Mouse (Mus musculus) WW6 (cell line): ENCODE results near the gene Ttc30a2.
"Not testable (repeated sequence)": the region's sequence is repeated elsewhere in the genome, so short reads cannot be mapped to it uniquely, and the experiment has no call there.

Source experiments
- DNase-seq: peaks from one replicate; pipeline ENCODE4 v3.0.0-alpha.2; 2013; ENCODE audit warnings: low read depth, low spot score

Ttc30a2 gene

GRCm38 (mm10) chr2:75981440-75982081, 3.6 kb upstream of the Ttc30a2 start, which contains the start of gene Ttc30a1:
Gene Ttc30a1 (minus strand): TSS chr2:75981967.
- peak; percentile 73 for DNase-seq

GRCm38 (mm10) chr2:75980933-75981439, 3.0 kb upstream of the Ttc30a2 start:
- DNase-seq, result not testable (repeated sequence)

- DNase-seq, result not testable (repeated sequence)
These were observed 1.9 kb downstream of the Ttc30a2 start for GRCm38 (mm10) chr2:75976070-75976469.

- DNase-seq, result no peak
These were observed 3.8 kb downstream of the Ttc30a2 start for GRCm38 (mm10) chr2:75974131-75974530.

GRCm38 (mm10) chr2:75964972-75965371, 13.0 kb downstream of the Ttc30a2 start:
- DNase-seq, result no peak

- DNase-seq, result no peak
These were observed 13.5 kb downstream of the Ttc30a2 start for GRCm38 (mm10) chr2:75964512-75964911.

DNA sequence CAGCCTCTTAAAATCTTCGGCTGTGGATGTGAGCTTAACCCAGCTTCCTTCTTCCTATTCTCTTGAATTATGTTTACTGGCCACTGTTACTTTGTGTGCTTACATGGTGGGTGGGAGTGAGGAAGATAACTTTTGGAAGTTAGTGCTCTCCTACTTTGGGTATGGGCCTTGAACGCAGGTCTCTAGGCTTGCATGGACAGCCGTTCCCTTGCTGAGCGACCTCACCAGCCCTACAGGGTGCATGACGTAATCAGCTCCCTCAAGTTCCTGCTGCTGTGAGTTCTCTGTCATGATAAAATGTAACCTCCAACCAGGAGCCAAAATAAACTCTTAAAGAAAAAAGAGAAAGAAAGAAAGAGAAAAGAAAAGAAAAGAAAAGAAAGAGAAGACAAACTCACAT, 13.9 kb downstream of the Ttc30a2 start:
- DNase-seq, result no peak

GRCm38 (mm10) chr2:75963211-75963840, 14.6 kb downstream of the Ttc30a2 start:
- no peak for DNase-seq

GRCm38 (mm10) chr2:75960366-75961330, 17.3 kb downstream of the Ttc30a2 start:
- DNase-seq, result peak; percentile 56

DNA sequence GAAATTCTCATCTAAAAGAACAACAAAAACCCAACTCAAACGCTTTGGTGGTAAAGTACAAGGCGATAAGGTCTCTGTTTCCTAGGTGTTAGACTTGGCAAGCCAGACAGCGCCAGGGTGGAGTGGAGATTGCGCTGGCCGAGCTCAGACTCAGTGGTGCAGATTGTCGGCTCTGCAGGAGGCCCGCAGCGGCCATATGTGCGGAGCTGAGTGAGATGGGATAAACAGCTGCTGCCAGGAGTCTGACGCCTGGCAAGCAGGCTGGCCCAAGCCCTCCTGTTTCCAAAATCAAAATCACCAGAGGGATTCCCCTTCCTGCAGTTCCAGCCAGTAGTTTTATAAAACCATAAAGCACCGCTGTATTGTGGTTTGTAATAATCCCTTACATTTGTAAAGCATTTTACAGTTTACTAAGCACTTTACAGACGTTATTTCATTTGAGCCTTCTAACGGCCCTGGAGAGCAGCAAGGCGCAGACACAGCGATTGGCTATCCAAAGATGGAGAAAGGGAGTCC, 18.1 kb downstream of the Ttc30a2 start:
- no peak for DNase-seq

DNA sequence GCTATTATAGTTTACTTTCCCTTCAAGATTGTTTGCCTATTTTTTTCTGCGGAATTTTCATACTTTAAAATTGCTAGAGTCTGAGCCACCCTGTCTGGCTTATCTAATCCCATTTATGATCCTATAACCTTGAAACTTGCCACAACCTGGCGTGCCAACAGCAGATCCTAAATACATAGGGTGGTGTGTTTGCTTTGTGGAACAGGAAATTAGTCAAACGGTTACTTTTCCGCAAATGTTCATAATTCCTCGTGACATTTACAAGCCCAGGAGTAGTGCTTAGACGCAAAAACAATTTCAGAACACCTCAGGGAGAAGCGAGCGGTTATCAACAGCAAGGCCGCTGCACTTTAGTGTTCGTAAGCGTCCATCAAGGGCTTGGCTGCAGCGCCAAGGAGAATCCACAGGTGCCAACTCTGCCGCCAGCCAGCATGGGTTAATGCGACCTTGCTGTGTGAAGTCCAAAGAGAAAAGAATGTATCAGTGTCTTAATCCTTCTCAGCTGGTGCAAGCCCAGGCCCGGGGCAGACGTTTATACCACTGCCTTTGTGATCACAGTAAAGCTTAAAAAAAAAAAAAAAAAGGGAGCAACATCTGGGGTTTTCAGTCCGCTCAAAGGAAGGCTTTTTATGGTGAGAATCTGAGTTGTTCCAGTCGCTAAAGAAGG, 18.7 kb downstream of the Ttc30a2 start:
- no peak for DNase-seq

- DNase-seq, result no peak
These were observed 22.3 kb downstream of the Ttc30a2 start for GRCm38 (mm10) chr2:75955709-75956108.

GRCm38 (mm10) chr2:75953320-75953719, 24.6 kb downstream of the Ttc30a2 start:
- no peak for DNase-seq

- DNase-seq, result no peak
These were observed 27.3 kb downstream of the Ttc30a2 start for GRCm38 (mm10) chr2:75950685-75951084.

DNA sequence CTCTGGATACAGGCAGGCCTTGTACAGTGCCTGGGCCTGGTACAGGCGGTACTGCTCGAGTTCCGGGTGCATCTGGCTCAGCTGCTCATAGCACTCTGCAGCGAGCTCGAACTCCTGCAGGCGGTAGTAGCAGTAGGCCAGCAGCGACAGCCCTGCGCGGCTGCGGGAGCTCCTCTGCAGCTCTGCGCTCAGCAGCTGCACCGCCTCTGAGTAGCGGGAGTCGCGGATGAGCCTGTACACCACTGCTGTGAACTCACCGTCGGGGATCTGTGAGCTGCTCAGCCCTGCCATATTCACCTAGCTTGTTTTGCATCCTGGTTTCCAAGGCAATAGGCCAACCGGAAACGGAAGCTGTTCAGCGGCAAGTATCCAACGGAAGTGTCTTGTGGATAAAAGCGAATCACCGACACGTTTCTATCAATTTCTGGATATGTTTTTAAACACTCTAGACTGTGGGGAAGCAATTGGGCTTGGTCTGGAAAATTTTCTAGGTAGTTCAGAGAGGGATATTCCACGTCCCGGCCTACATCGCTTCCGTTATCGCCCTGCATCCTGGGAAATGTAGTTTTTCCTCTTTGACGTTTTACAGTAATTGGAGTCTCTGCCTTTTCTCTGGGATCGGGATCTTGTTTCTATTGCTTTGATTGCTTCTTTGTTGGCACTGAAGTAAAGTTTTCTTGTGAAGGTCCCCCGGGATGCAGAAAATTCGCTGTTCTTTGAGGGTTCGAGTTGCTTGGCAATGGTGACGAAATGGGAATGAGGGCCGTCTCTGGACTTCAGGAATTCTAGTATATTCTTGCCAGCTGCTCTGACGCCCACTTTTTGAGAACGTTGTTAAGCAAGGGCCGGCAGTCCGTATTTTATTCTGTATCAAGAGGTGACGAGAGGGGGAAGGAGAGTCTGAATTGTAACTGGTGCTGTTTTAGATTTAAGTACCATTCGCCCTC, 39.6 kb downstream of the Ttc30a2 start, which contains the start of gene Ttc30b:
Ttc30b (minus strand) TSS at position 469 of the 947 bp plus-strand sequence.
- no peak for DNase-seq

DNA sequence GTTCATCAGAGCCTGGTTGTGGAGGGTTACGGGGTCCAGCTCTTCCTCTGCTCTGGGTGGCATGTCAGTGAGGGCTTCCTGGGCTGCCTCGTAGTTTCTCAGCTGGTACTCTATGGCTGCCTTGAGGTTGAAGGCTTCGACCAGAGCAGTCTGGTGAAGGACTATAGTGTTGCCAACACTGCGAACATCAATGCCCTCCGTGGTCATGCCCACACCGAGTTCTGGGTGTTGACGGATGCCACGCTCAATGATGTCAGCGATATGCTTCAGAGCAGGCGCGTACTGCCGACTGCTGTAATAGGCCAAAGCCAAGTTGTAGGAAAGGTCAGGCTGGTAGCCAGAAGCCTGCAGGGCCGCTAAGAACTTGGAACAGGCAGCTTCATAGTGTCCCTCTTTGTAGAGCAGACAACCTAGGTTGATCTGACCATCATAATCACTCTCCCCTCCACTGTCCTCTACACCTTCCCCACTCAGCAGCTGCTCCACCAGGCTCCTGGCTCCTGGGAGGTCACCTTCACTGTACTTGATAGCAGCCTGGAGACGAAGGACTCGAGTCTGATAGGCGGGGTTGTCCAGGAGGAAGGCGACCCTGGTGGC, 40.4 kb downstream of the Ttc30a2 start:
- DNase-seq, result not testable (repeated sequence)

DNA sequence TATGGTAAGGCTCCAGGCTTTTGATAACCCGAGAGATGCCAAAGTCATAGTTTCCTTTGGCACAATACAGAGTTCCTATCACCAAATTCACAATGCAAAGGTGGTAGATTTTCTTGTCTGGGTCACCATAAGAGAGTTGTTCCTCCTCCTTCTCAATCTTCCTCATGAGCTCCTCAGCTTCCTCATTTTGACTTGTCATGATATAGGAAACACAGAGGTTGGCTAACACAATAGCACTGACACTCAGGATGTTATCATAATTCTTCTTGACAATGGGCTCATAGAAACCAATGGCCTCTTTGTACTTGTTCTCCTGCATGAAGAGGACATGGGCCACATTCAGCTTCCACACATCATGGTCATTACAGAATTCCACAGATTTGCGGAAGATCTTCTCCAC, 41.3 kb downstream of the Ttc30a2 start:
- not testable (repeated sequence) for DNase-seq

DNA sequence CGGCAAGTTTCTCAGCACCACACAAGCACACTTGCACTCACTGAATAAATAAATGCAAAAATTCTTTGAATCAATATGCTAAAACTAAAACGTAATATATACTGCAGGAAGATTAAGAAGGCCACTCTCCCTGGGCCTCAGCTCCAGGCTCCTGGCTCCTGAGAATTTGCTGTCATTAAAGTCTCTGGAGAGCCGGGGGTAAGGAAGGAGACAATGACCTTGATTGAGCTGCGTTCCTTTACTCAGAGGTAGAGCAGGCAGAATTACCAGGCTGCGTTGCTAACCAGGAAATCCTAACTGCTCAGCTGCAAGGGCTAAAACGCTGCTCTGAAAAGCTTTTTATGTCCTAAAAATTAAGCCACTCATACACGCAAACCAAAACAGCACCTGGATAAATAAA, 44.4 kb downstream of the Ttc30a2 start:
- DNase-seq, result no peak

GRCm38 (mm10) chr2:75930941-75931340, 47.0 kb downstream of the Ttc30a2 start:
- DNase-seq, result no peak
